Mouse (Mus musculus) MEL (cell line): Measurements from ENCODE around the gene Clk1. TPM values are rescaled to one million over a fixed set of nuclear protein-coding genes. Genes with fewer than 3 reads are reported as not detected.
A peak's percentile ranks its signal among the peaks of the same experiment; 100 is the strongest.

ENCODE experiments used
- DNase-seq: peaks from one replicate; pipeline ENCODE4 v3.0.0; 2011; ENCODE audit warnings: low read depth, low spot score
- H3K27ac ChIP-seq: 2 replicates; pipeline ENCODE4 v1.5.1; 2012; ENCODE audit warnings: low read depth, mild to moderate bottlenecking, control low read depth, low read length, moderate library complexity; ENCODE audit not compliant: control insufficient read depth
- H3K27me3 ChIP-seq, 2 experiments: fragments of 150-350 bp in 1 of 2; sonication (generic) in 1 of 2; 2 replicates each; pipeline ENCODE4 v1.6.1; 2012; ENCODE audit warnings: low read length in 2 of 2, mild to moderate bottlenecking in 2 of 2, improper control_type of control experiment in 1 of 2, moderate library complexity in 1 of 2; ENCODE audit not compliant: insufficient read depth in 2 of 2, control insufficient read depth in 1 of 2
- H3K36me3 ChIP-seq, 2 experiments: 2 replicates each; pipeline ENCODE4 v1.6.1; 2012 to 2014; ENCODE audit warnings: low read length in 2 of 2, improper control_type of control experiment in 1 of 2, inconsistent platforms in 1 of 2, mild to moderate bottlenecking in 1 of 2; ENCODE audit not compliant: insufficient read depth in 2 of 2, control insufficient read depth in 1 of 2
- H3K4me1 ChIP-seq, 2 experiments: fragments of 150-350 bp in 1 of 2; sonication (generic) in 1 of 2; 2 replicates each; pipeline ENCODE4 v1.6.1; 2012; ENCODE audit warnings: low read length in 2 of 2, improper control_type of control experiment in 1 of 2, mild to moderate bottlenecking in 1 of 2; ENCODE audit not compliant: insufficient read depth in 2 of 2, control insufficient read depth in 1 of 2
- H3K4me3 ChIP-seq, 2 experiments: fragments of 150-350 bp in 1 of 2; sonication (generic) in 1 of 2; 2 replicates each; pipeline ENCODE4 v1.5.1; 2012; ENCODE audit warnings: low read depth in 2 of 2, low read length in 2 of 2, mild to moderate bottlenecking in 2 of 2, moderate library complexity in 2 of 2, control low read depth in 1 of 2, improper control_type of control experiment in 1 of 2; ENCODE audit not compliant: control insufficient read depth in 1 of 2, insufficient read depth in 1 of 2
- H3K79me2 ChIP-seq: 2 replicates; pipeline ENCODE4 v1.6.1; 2012; ENCODE audit warnings: mild to moderate bottlenecking, low read length, moderate library complexity; ENCODE audit not compliant: control insufficient read depth, poor library complexity, insufficient read depth
- H3K9ac ChIP-seq: 2 replicates; pipeline ENCODE4 v1.6.1; 2012; ENCODE audit warnings: low read depth, mild to moderate bottlenecking, control low read depth, low read length, moderate library complexity; ENCODE audit not compliant: control insufficient read depth, poor library complexity, severe bottlenecking
- H3K9me3 ChIP-seq: fragments of 150-350 bp; sonication (generic); replicated peaks from 2 replicates; pipeline ENCODE4 v1.6.1; 2012; ENCODE audit warnings: mild to moderate bottlenecking, low read length, improper control_type of control experiment, moderate library complexity; ENCODE audit not compliant: insufficient read depth
- BHLHE40 ChIP-seq: IDR thresholded peaks from 2 replicates; pipeline ENCODE4 v1.6.1; 2012; ENCODE audit warnings: low read depth, mild to moderate bottlenecking, inconsistent platforms, low read length, improper control_type of control experiment, borderline replicate concordance
- CHD1 ChIP-seq: IDR thresholded peaks from 2 replicates; pipeline ENCODE4 v1.6.1; 2012; ENCODE audit warnings: low read depth, mild to moderate bottlenecking, inconsistent platforms, low read length, improper control_type of control experiment
- CHD2 ChIP-seq: IDR thresholded peaks from 2 replicates; pipeline ENCODE4 v1.6.1; 2011; ENCODE audit warnings: low read length, improper control_type of control experiment
- CTCF ChIP-seq, 3 experiments: IDR thresholded peaks in 2 of 3; conservative IDR thresholded peaks in 1 of 3; 2 replicates each; pipeline ENCODE4 v1.5.1; 2011 to 2012; ENCODE audit warnings: low read length in 3 of 3, low read depth in 2 of 3, mild to moderate bottlenecking in 2 of 3, improper control_type of control experiment in 1 of 3, inconsistent platforms in 1 of 3, mixed read lengths in 1 of 3, moderate library complexity in 1 of 3; ENCODE audit not compliant: control insufficient read depth in 1 of 3, insufficient read depth in 1 of 3, poor library complexity in 1 of 3, severe bottlenecking in 1 of 3
- E2F4 ChIP-seq: IDR thresholded peaks from 2 replicates; pipeline ENCODE4 v1.6.1; 2011; ENCODE audit warnings: low read depth, low read length, improper control_type of control experiment, borderline replicate concordance
- ELF1 ChIP-seq: IDR thresholded peaks from 2 replicates; pipeline ENCODE4 v1.6.1; 2014; ENCODE audit warnings: low read depth, mild to moderate bottlenecking, inconsistent platforms, low read length, improper control_type of control experiment, moderate library complexity
- GATA1 ChIP-seq: IDR thresholded peaks from 2 replicates; pipeline ENCODE4 v1.6.1; 2011; ENCODE audit warnings: low read depth, low read length, improper control_type of control experiment
- JUND ChIP-seq: IDR thresholded peaks from 2 replicates; pipeline ENCODE4 v1.6.1; 2011; ENCODE audit warnings: low read depth, mild to moderate bottlenecking, improper control_type of control experiment, low read length
- KAT2A ChIP-seq: conservative IDR thresholded peaks from 2 replicates; pipeline ENCODE4 v1.6.1; 2012; ENCODE audit warnings: low read depth, low read length, improper control_type of control experiment, inconsistent platforms
- MAZ ChIP-seq: IDR thresholded peaks from 2 replicates; pipeline ENCODE4 v1.6.1; 2012; ENCODE audit warnings: low read depth, mild to moderate bottlenecking, inconsistent platforms, low read length, improper control_type of control experiment
- MEF2A ChIP-seq: IDR thresholded peaks from 2 replicates; pipeline ENCODE4 v1.6.1; 2014; ENCODE audit warnings: low read depth, mild to moderate bottlenecking, inconsistent platforms, low read length, improper control_type of control experiment; ENCODE audit not compliant: poor library complexity, insufficient replicate concordance, severe bottlenecking; ENCODE audit errors: extremely low read depth
- MXI1 ChIP-seq: IDR thresholded peaks from 2 replicates; pipeline ENCODE4 v1.6.1; 2011; ENCODE audit warnings: mild to moderate bottlenecking, low read depth, low read length, improper control_type of control experiment
- MYB ChIP-seq: IDR thresholded peaks from 2 replicates; pipeline ENCODE4 v1.6.1; 2011; ENCODE audit warnings: mild to moderate bottlenecking, low read depth, low read length, improper control_type of control experiment
- NELFE ChIP-seq: IDR thresholded peaks from 2 replicates; pipeline ENCODE4 v1.6.1; 2011; ENCODE audit warnings: low read depth, low read length, improper control_type of control experiment
- NRF1 ChIP-seq: IDR thresholded peaks from 2 replicates; pipeline ENCODE4 v1.6.1; 2014; ENCODE audit warnings: low read depth, mild to moderate bottlenecking, inconsistent platforms, low read length, improper control_type of control experiment, moderate library complexity; ENCODE audit not compliant: poor library complexity, insufficient read depth, severe bottlenecking
- POLR2A ChIP-seq, 2 experiments: IDR thresholded peaks; 2 replicates each; pipeline ENCODE4 v1.6.1; 2011 to 2012; ENCODE audit warnings: low read length in 2 of 2, mild to moderate bottlenecking in 2 of 2, control low read depth in 1 of 2, improper control_type of control experiment in 1 of 2, low read depth in 1 of 2, moderate library complexity in 1 of 2; ENCODE audit not compliant: control insufficient read depth in 1 of 2, insufficient read depth in 1 of 2, poor library complexity in 1 of 2
- POLR2AphosphoS2 ChIP-seq: IDR thresholded peaks from 2 replicates; pipeline ENCODE4 v1.6.1; 2011; ENCODE audit warnings: low read length, improper control_type of control experiment
- RAD21 ChIP-seq: IDR thresholded peaks from 2 replicates; pipeline ENCODE4 v1.6.1; 2011; ENCODE audit warnings: mild to moderate bottlenecking, low read depth, low read length, improper control_type of control experiment
- RCOR1 ChIP-seq: IDR thresholded peaks from 2 replicates; pipeline ENCODE4 v1.6.1; 2012; ENCODE audit warnings: low read depth, mild to moderate bottlenecking, inconsistent platforms, low read length, improper control_type of control experiment
- SIN3A ChIP-seq: IDR thresholded peaks from 2 replicates; pipeline ENCODE4 v1.6.1; 2012; ENCODE audit warnings: low read length, improper control_type of control experiment, inconsistent platforms
- TBP ChIP-seq: IDR thresholded peaks from 2 replicates; pipeline ENCODE4 v1.8.0; 2011; ENCODE audit warnings: low read depth, low read length, improper control_type of control experiment
- TCF12 ChIP-seq: IDR thresholded peaks from 2 replicates; pipeline ENCODE4 v1.6.1; 2014; ENCODE audit warnings: low read depth, mild to moderate bottlenecking, inconsistent platforms, low read length, improper control_type of control experiment, moderate library complexity
- USF1 ChIP-seq: IDR thresholded peaks from 2 replicates; pipeline ENCODE4 v1.6.1; 2014; ENCODE audit warnings: low read depth, mild to moderate bottlenecking, inconsistent platforms, low read length, improper control_type of control experiment, moderate library complexity
- USF2 ChIP-seq, 2 experiments: IDR thresholded peaks; 2 replicates each; pipeline ENCODE4 v1.6.1; 2011 to 2012; ENCODE audit warnings: improper control_type of control experiment in 2 of 2, low read length in 2 of 2, borderline replicate concordance in 1 of 2, inconsistent platforms in 1 of 2, low read depth in 1 of 2, mild to moderate bottlenecking in 1 of 2; ENCODE audit not compliant: insufficient read depth in 1 of 2
- ZC3H11A ChIP-seq: IDR thresholded peaks from 2 replicates; pipeline ENCODE4 v1.6.1; 2012; ENCODE audit warnings: low read depth, mild to moderate bottlenecking, inconsistent platforms, low read length, improper control_type of control experiment
- ZKSCAN1 ChIP-seq: IDR thresholded peaks from 2 replicates; pipeline ENCODE4 v1.6.1; 2012; ENCODE audit warnings: low read depth, mild to moderate bottlenecking, inconsistent platforms, low read length, improper control_type of control experiment, moderate library complexity
- ZMIZ1 ChIP-seq: IDR thresholded peaks from 2 replicates; pipeline ENCODE4 v1.6.1; 2012; ENCODE audit warnings: low read depth, mild to moderate bottlenecking, inconsistent platforms, low read length, improper control_type of control experiment, moderate library complexity
- polyA plus RNA-seq, 2 experiments: library from polyadenylated mRNA; stranded (reverse) in 1 of 2; unstranded in 1 of 2; fragments of >175 nt in 1 of 2; fragments of >200 nt in 1 of 2; gene quantifications; 2 replicates each; pipeline versions ENCODE4 v1.2.1 to v1.2.4; 2012; ENCODE audit warnings: low replicate concordance in 2 of 2, low read depth in 1 of 2; ENCODE audit not compliant: insufficient read length in 2 of 2, insufficient read depth in 1 of 2, missing spikeins in 1 of 2
- total RNA-seq: library from RNA; depleted of rRNA; stranded (reverse); fragments of 300-350 nt; gene quantifications from 2 replicates; pipeline ENCODE4 v1.2.3, GENCODE M21; 2012

Clk1 gene
- total and polyA plus RNA-seq, 3 experiments, result 35.8 to 1,029 (median 41.1) TPM

DNA sequence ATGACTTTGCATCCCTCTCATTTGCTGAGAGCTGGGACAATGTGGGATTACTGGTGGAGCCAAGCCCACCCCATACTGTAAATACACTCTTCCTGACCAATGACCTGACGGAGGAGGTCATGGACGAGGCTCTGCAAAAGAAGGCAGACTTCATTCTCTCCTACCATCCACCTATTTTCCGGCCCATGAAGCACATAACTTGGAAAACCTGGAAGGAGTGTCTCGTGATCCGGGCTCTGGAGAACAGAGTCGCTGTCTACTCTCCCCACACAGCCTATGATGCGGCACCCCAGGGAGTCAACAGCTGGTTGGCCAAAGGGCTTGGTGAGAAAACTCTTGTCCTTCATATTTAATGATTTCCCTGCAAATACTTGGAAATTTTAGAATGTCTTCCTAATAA, 23.9 kb upstream of the Clk1 start:
- no peak for TF ChIP-seq USF2 (IDR thresholded peaks at IDR 0.05; ENCODE audit: borderline replicate concordance in 1 of 2, insufficient read depth in 1 of 2, low read depth in 1 of 2, low read length in 2 of 2)
- TF ChIP-seq KAT2A, result no peak
- TF ChIP-seq E2F4, result no peak
- no peak for TF ChIP-seq POLR2A (IDR thresholded peaks at IDR 0.05; ENCODE audit: control insufficient read depth in 1 of 2, insufficient read depth in 1 of 2, low read depth in 1 of 2, low read length in 2 of 2, poor library complexity in 1 of 2)
- no peak for TF ChIP-seq NELFE
- no peak for TF ChIP-seq RCOR1
- TF ChIP-seq SIN3A, result no peak
- no peak for TF ChIP-seq MYB
- TF ChIP-seq NRF1, result no peak
- no peak for TF ChIP-seq ZC3H11A
- no peak for TF ChIP-seq USF1
- TF ChIP-seq TCF12, result no peak
- TF ChIP-seq TBP, result no peak
- TF ChIP-seq MXI1, result no peak
- no peak for TF ChIP-seq POLR2AphosphoS2
- TF ChIP-seq GATA1, result no peak
- no peaks in the 10 kb centered on the region for H3K9me3 ChIP-seq
- H3K79me2 ChIP-seq, result peaks cover 17% of the 10 kb centered on the region
- no peak overlapping the region for H3K9ac ChIP-seq
- no peak overlapping the region for H3K27ac ChIP-seq
- DNase-seq, result no peak
- no peak overlapping the region for H3K4me3 ChIP-seq
- no peaks in the 10 kb centered on the region for H3K27me3 ChIP-seq
- H3K4me1 ChIP-seq, result peaks cover 2 to 6% of the 10 kb centered on the region in 2 experiments; a peak in 2 of 4 replicates
- no peaks in the 10 kb centered on the region; a peak in 1 of 4 replicates for H3K36me3 ChIP-seq

DNA sequence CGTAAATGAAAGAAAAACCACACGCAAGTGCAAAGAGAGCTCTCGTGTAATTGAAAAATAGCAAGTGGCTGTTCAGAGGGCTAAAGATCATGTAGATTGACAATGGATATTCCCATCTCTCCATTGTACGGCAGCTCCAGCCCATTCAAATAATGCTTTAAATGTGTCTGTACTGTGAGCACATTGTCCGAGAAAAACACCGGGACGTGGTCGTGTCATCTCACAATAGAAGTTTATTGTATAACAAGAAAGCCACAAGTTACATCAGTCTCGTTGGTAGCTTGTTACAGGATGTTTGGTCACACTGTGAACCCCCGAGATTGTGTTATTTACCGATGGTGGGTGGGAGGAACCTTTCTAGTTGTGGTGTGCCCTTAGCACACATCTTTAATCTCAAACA, 22.0 kb upstream of the Clk1 start:
- H3K36me3 ChIP-seq, result no peaks in the 10 kb centered on the region; a peak in 1 of 4 replicates
- H3K4me3 ChIP-seq, result peak overlapping the region; percentile 79 to 90
- peak overlapping the region; percentile 79 for H3K9ac ChIP-seq
- no peaks in the 10 kb centered on the region for H3K9me3 ChIP-seq
- H3K27me3 ChIP-seq, result no peaks in the 10 kb centered on the region
- TF ChIP-seq USF1 (no peak), ZMIZ1 (no peak), ZKSCAN1 (no peak), MXI1 (no peak), MEF2A (no peak), CTCF (IDR thresholded peaks at IDR 0.05 in 2 of 3, conservative IDR thresholded peaks at IDR 0.05 in 1 of 3; ENCODE audit: control insufficient read depth in 1 of 3, insufficient read depth in 1 of 3, low read depth in 2 of 3, low read length in 3 of 3, poor library complexity in 1 of 3, severe bottlenecking in 1 of 3) (no peak), POLR2AphosphoS2 (no peak), BHLHE40 (no peak), JUND (no peak), RAD21 (no peak), NELFE (no peak), CHD2 (no peak), E2F4 (no peak), ZC3H11A (no peak), GATA1 (no peak), NRF1 (no peak), ELF1 (no peak), CHD1 (no peak), POLR2A (IDR thresholded peaks at IDR 0.05; ENCODE audit: control insufficient read depth in 1 of 2, insufficient read depth in 1 of 2, low read depth in 1 of 2, low read length in 2 of 2, poor library complexity in 1 of 2) (no peak), MAZ (no peak)
- peaks cover 17% of the 10 kb centered on the region for H3K79me2 ChIP-seq
- H3K4me1 ChIP-seq, result peaks cover 2 to 6% of the 10 kb centered on the region in 2 experiments; a peak in 2 of 4 replicates
- peak overlapping the region; percentile 76 for H3K27ac ChIP-seq
- DNase-seq, result peak; percentile 59
